Mouse (Mus musculus): ENCODE data around the gene Gdf5. TPM values are rescaled to one million over a fixed set of nuclear protein-coding genes. Genes with fewer than 3 reads are reported as not detected.

The Gdf5 gene
- polyA plus RNA-seq, 1 experiment, result 2.8 TPM

- TF ChIP-seq POLR2AphosphoS2 (IDR thresholded peaks at IDR 0.05; ENCODE audit: insufficient read length, low read depth), result no peak
- TF ChIP-seq TCF12 (IDR thresholded peaks at IDR 0.05; ENCODE audit: insufficient read depth, poor library complexity, severe bottlenecking), result peak; percentile 1
- Histone ChIP-seq H3ac (ENCODE audit: control insufficient read depth, insufficient read length) (no peak overlapping the region), H3K36me3 (ENCODE audit: control insufficient read depth, insufficient read depth) (no peaks in the 10 kb centered on the region), H3K27me3 (ENCODE audit: control insufficient read depth, insufficient read depth, insufficient read length) (no peaks in the 10 kb centered on the region), H3K4me2 (ENCODE audit: low read depth) (peak overlapping the region; percentile 59), H3K79me2 (ENCODE audit: control insufficient read depth, insufficient read depth) (no peaks in the 10 kb centered on the region), H3K4me3 (no peak overlapping the region)
Observed at GRCm38 (mm10) chr2:155949362-155949761, 4.2 kb upstream of the Gdf5 start.

- H3K4me3 ChIP-seq, result no peak overlapping the region
Observed at GRCm38 (mm10) chr2:155947390-155948002, 2.3 kb upstream of the Gdf5 start.

GRCm38 (mm10) chr2:155946499-155946898 is 1.3 kb upstream of the Gdf5 start:
- H3K79me2 ChIP-seq (ENCODE audit: control insufficient read depth, insufficient read depth), result no peaks in the 10 kb centered on the region
- no peak overlapping the region for H3K4me2 ChIP-seq (ENCODE audit: low read depth)
- no peak overlapping the region for H3K4me3 ChIP-seq
- H3K27me3 ChIP-seq (ENCODE audit: control insufficient read depth, insufficient read depth, insufficient read length), result no peaks in the 10 kb centered on the region
- H3ac ChIP-seq (ENCODE audit: control insufficient read depth, insufficient read length), result no peak overlapping the region
- TF ChIP-seq REST (IDR thresholded peaks at IDR 0.05; ENCODE audit: insufficient read depth, insufficient read length), result no peak
- no peak for TF ChIP-seq MYOD1 (IDR thresholded peaks at IDR 0.05; ENCODE audit: control insufficient read depth in 1 of 3, insufficient read length in 2 of 3, low read depth in 2 of 3)
- no peak for TF ChIP-seq CEBPB (IDR thresholded peaks at IDR 0.05; ENCODE audit: insufficient read depth, poor library complexity, severe bottlenecking)
- TF ChIP-seq SRF (IDR thresholded peaks at IDR 0.05; ENCODE audit: control insufficient read depth, insufficient read length, low read depth), result no peak
- TF ChIP-seq POLR2AphosphoS2 (IDR thresholded peaks at IDR 0.05; ENCODE audit: insufficient read length, low read depth), result no peak
- TF ChIP-seq TCF3 (IDR thresholded peaks at IDR 0.05; ENCODE audit: insufficient read length, low read depth), result no peak
- TF ChIP-seq POLR2A (IDR thresholded peaks at IDR 0.05; ENCODE audit: insufficient read length, low read depth), result no peak
- no peak for TF ChIP-seq E2F4 (IDR thresholded peaks at IDR 0.05; ENCODE audit: insufficient read depth)
- no peak for TF ChIP-seq MYOG (IDR thresholded peaks at IDR 0.05; ENCODE audit: control insufficient read depth in 1 of 3, insufficient read depth in 1 of 3, insufficient read length in 2 of 3, low read depth in 2 of 3)
- TF ChIP-seq TCF12 (IDR thresholded peaks at IDR 0.05; ENCODE audit: insufficient read depth, poor library complexity, severe bottlenecking), result no peak
- TF ChIP-seq USF1 (IDR thresholded peaks at IDR 0.05; ENCODE audit: low read depth), result no peak
- no peak for TF ChIP-seq MAX (IDR thresholded peaks at IDR 0.05; ENCODE audit: low read depth)
- no peaks in the 10 kb centered on the region for H3K36me3 ChIP-seq (ENCODE audit: control insufficient read depth, insufficient read depth)

More at GRCm38 (mm10) chr2:155947390-155948002, 2.3 kb upstream of the Gdf5 start:
- Histone ChIP-seq H3K79me2 (ENCODE audit: control insufficient read depth, insufficient read depth) (no peaks in the 10 kb centered on the region), H3K27me3 (ENCODE audit: control insufficient read depth, insufficient read depth, insufficient read length) (no peaks in the 10 kb centered on the region), H3K36me3 (ENCODE audit: control insufficient read depth, insufficient read depth) (no peaks in the 10 kb centered on the region), H3K4me2 (ENCODE audit: low read depth) (no peak overlapping the region), H3ac (ENCODE audit: control insufficient read depth, insufficient read length) (no peak overlapping the region)
- TF ChIP-seq MYOG (IDR thresholded peaks at IDR 0.05; ENCODE audit: control insufficient read depth in 1 of 3, insufficient read depth in 1 of 3, insufficient read length in 2 of 3, low read depth in 2 of 3) (no peak), TCF12 (IDR thresholded peaks at IDR 0.05; ENCODE audit: insufficient read depth, poor library complexity, severe bottlenecking) (no peak), SRF (IDR thresholded peaks at IDR 0.05; ENCODE audit: control insufficient read depth, insufficient read length, low read depth) (no peak), POLR2AphosphoS2 (IDR thresholded peaks at IDR 0.05; ENCODE audit: insufficient read length, low read depth) (no peak), USF1 (IDR thresholded peaks at IDR 0.05; ENCODE audit: low read depth) (no peak), TCF3 (IDR thresholded peaks at IDR 0.05; ENCODE audit: insufficient read length, low read depth) (no peak), E2F4 (IDR thresholded peaks at IDR 0.05; ENCODE audit: insufficient read depth) (no peak), POLR2A (IDR thresholded peaks at IDR 0.05; ENCODE audit: insufficient read length, low read depth) (no peak), MYOD1 (IDR thresholded peaks at IDR 0.05; ENCODE audit: control insufficient read depth in 1 of 3, insufficient read length in 2 of 3, low read depth in 2 of 3) (no peak), CEBPB (IDR thresholded peaks at IDR 0.05; ENCODE audit: insufficient read depth, poor library complexity, severe bottlenecking) (no peak), MAX (IDR thresholded peaks at IDR 0.05; ENCODE audit: low read depth) (no peak), REST (IDR thresholded peaks at IDR 0.05; ENCODE audit: insufficient read depth, insufficient read length) (no peak)

GRCm38 (mm10) chr2:155946069-155946468 is 902 bp upstream of the Gdf5 start:
- TF ChIP-seq E2F4 (IDR thresholded peaks at IDR 0.05; ENCODE audit: insufficient read depth) (no peak), SRF (IDR thresholded peaks at IDR 0.05; ENCODE audit: control insufficient read depth, insufficient read length, low read depth) (no peak), TCF12 (IDR thresholded peaks at IDR 0.05; ENCODE audit: insufficient read depth, poor library complexity, severe bottlenecking) (no peak), CEBPB (IDR thresholded peaks at IDR 0.05; ENCODE audit: insufficient read depth, poor library complexity, severe bottlenecking) (no peak), POLR2AphosphoS2 (IDR thresholded peaks at IDR 0.05; ENCODE audit: insufficient read length, low read depth) (no peak), TCF3 (IDR thresholded peaks at IDR 0.05; ENCODE audit: insufficient read length, low read depth) (no peak), USF1 (IDR thresholded peaks at IDR 0.05; ENCODE audit: low read depth) (no peak), MAX (IDR thresholded peaks at IDR 0.05; ENCODE audit: low read depth) (no peak), POLR2A (IDR thresholded peaks at IDR 0.05; ENCODE audit: insufficient read length, low read depth) (no peak), MYOD1 (IDR thresholded peaks at IDR 0.05; ENCODE audit: control insufficient read depth in 1 of 3, insufficient read length in 2 of 3, low read depth in 2 of 3) (no peak), REST (IDR thresholded peaks at IDR 0.05; ENCODE audit: insufficient read depth, insufficient read length) (no peak), MYOG (IDR thresholded peaks at IDR 0.05; ENCODE audit: control insufficient read depth in 1 of 3, insufficient read depth in 1 of 3, insufficient read length in 2 of 3, low read depth in 2 of 3) (no peak)

More at GRCm38 (mm10) chr2:155946069-155946468, 902 bp upstream of the Gdf5 start:
- Histone ChIP-seq H3K4me3 (no peak overlapping the region), H3K27me3 (ENCODE audit: control insufficient read depth, insufficient read depth, insufficient read length) (no peaks in the 10 kb centered on the region), H3K36me3 (ENCODE audit: control insufficient read depth, insufficient read depth) (no peaks in the 10 kb centered on the region), H3K4me2 (ENCODE audit: low read depth) (no peak overlapping the region), H3K79me2 (ENCODE audit: control insufficient read depth, insufficient read depth) (no peaks in the 10 kb centered on the region), H3ac (ENCODE audit: control insufficient read depth, insufficient read length) (no peak overlapping the region)

Measured in myocyte (in vitro differentiated cells).